Mouse (Mus musculus): ENCODE results near the gene Foxn3.

Gene Foxn3

DNA sequence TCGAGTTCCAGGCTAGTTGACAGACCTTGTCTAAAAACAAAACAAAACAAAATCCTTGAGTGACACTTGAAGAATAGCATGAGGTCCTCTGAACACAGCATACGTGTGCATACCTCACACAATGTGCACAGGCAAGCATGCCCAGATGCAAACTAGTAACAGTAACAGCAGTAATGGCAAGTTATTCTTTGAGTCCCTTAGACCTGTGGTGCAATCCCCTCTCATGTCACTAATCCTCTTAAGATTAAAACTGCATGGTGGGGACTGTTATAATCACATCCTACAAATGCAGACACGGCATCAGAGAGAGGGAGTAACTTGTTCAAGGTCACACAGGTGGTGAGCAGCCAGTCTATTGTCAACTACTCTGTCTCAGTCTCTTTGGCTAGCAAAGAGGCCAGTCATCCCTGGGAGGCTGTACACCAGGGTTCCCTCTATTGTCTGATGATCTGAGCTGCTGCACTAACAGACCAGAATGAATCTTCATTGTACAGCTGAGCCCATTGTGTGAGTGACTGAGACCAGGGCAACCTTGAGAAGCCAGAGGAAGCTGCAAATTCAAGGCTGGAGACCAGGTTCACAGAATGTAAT lies 383.1 kb downstream of the Foxn3 start:
- no peak for DNase-seq (ENCODE audit: extremely low spot score)

DNA sequence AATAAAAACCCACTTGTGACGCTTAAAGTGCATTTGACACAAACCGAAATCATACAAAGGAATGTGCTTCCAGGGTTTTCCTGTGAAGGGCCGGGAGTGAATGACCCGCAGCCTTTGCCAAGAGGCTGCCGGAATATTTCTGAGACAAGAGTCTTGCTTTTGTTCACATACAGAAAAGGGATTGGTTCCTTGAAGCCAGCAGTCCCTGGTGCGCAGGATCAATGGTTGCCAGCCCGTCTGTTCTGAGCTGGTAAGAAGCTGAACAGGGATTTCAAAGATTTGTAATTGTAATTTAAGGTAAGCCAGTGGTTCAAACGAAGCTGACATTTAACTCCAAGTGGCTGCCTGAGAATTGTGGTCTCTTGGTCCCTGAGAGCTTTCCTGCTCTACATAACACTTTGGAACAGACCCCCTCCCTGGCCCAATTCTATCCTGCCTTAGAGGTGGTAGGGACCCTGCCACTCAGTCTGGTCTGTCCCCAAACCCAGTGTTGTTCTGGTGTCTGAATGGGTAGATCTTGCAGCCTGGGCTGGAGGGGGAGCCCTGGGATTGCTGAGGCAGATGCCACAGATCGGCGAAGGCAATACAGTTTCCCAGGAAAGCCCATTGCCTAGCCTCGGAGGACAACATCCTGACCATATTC lies 388.3 kb downstream of the Foxn3 start:
- no peak for DNase-seq (ENCODE audit: extremely low spot score)

DNA sequence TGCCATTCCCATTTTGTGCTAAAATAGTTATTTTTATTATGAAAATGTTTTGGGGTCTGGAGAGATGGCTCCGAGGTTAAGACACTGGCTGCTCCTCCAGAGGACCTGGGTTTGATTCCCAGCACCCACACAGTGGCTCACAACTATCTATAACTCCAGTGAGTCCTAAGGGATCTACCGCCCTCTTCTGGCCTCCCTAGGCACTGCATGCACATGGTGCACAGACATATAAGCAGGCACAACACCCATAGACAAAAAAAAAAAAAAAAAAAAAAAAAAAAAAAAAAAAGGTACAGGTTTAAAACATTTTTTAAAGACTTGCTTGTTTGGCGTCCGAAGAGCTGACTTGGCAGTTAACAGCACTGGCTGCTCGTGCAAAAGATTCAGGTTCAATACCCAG lies 391.2 kb downstream of the Foxn3 start:
- no peak for DNase-seq (ENCODE audit: extremely low spot score)

DNA sequence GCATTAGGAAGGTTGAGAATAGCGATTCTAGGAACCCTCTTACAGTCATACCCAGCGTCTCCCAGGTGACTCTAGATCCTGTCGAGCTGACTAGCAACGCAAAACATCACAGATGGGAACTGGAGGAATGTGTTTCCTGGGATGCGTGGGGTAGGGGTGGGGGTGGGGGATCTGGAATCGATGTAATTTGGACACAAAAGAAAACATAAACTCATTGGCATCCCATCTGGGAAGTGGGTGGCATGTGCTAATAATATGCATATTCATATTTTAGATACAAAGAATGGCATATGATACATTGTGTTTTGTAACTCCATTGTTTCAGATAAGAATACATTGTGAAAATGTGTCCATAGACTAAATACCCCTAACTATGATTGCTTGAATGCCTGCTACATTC lies 393.5 kb downstream of the Foxn3 start:
- DNase-seq (ENCODE audit: extremely low spot score) = no peak

DNA sequence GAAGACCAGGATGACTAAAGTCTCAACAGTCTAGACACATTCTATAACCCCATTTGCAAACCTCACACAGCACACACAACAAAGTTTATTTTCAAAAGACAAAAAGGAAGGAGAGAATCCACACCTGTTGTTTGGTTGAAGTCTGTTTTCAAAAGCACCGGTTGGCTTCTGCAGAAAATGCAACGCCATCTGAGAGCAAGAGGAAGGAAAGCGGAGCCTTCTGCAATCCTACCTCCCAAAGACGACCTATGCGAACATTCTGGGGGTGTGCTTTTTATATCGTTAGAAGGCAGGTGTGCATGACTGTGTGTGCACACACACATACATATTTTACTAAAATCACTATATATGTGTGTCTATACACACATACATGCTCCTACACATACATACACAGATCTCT lies 397.3 kb downstream of the Foxn3 start:
- DNase-seq (ENCODE audit: extremely low spot score) = no peak

DNA sequence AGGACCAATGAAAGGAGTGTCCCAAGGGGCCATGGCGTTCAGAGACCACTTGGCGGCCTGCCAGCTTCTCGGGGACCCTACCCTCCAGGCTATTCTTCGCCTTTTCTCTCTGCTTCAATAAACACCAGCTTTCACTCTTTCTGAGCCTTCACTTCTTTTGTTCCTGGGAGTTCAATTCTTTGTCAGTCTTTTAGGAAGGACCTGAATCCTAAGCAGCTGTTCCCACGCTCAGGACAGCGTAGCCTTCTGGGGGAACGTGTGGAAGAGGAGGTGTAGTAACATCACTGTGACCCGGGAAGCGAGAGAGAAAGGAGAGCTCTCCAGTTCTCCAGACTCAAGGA lies 400.1 kb downstream of the Foxn3 start:
- no peak for DNase-seq (ENCODE audit: extremely low spot score)

DNA sequence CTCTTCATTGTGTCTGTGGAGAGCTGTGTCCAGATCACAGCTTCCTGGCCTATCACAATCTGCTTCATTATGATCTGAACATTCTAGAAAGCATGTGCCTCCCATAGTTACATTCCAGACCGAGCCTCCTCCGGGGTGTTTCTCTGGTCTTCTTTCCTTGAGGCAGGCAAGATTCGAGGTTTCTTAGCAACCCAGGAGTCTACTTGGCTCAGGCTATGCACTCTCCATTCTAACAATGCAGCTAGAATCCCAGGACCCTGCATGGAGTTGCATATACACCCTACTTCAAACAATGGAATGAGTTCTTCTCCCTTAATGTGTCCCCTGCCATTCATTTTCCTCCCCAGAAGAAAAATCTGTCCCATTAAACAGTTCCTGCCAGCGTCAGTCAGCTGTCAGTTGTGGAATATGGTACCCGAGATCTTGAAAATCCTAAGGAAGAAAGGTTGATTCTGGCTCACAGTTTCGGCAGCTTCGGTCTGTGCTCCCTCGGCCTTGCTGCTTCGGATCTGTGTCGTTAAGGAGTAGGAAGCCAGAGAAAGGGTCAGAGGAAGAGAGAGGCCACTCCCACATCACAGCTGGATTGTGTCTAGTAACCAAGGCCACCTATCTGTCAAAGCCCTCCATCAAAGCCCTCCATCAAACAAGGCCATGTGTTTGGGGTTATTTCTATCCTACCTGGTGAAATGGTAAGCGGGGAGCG lies 400.6 kb downstream of the Foxn3 start:
- no peak for DNase-seq (ENCODE audit: extremely low spot score)

DNA sequence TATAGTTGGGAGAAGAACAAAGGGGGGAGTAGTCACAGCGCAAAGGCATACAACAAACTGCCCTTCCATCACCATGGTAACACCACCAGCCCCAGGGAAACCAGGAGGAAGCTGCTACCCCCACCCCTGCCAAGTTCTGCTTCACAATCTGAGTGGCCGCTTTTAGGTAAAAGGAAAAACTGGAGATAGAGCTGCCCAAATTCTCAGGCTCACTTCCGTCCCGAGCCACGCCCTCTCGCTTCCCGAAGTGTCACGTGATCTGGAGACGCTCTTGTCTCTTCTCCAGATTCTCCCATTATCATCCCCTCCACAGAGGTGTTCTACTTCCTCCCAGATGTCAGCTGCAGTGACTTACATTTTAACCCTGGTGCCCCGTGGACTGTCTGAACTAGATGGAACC lies 401.2 kb downstream of the Foxn3 start:
- no peak for DNase-seq (ENCODE audit: extremely low spot score)

DNA sequence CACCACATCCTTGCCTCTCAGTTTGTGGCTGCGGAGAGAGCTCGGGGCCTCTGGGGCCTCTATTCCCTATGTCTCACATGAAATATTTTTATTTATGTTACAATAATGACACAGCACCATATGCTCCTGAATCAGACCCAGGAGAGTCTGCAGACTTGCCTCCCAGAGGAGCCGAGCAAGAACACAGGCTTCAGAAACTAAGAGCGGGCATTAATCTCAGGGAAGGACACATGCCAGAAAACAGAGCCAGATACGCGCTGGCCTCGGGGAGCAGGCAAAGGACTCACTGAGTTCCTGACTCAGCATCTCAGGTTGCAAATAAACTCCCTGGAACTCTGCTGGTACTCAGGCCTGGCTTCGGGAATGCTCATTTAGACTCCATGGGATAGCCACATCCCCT lies 403.3 kb downstream of the Foxn3 start:
- no peak for DNase-seq (ENCODE audit: extremely low spot score)

DNA sequence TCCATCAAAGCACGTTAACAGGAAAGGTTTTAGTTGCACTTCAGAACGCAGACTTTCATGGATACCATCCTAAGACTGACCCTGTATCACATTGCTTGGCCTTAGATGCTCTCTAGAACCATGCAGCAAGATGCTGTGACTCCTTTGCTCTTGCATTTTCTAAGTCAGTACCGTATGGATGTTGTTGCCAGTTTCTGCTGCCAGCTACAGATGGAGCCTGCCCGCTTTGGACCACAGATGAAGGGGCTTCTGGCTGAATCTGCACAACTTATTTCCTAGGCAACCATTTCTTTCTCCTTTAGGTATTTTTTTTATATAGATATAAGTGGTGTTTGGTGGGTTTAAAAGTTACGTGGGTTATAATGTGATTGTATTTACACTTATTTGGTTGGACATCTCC lies 407.5 kb downstream of the Foxn3 start:
- DNase-seq (ENCODE audit: extremely low spot score) = no peak

DNA sequence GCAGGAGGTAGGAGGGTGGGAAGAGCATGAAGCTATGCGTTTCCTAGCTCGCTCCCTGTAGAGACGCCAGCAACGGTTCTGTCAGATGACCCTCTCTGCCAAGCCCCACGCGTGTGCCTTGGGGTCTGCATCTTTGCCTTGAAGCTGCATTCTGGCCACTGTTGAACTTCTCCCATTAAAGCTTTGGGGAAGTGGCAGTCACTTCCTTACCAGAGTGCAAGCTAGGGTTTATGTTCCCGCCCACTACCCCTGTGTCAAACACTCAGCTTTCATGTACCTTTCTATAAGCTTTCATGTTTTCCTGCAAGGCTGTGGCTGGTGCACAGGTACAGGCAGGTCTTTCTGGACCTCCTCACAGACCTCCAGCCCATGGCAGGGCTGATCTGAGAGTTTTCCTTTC lies 409.2 kb downstream of the Foxn3 start:
- no peak for DNase-seq (ENCODE audit: extremely low spot score)

DNA sequence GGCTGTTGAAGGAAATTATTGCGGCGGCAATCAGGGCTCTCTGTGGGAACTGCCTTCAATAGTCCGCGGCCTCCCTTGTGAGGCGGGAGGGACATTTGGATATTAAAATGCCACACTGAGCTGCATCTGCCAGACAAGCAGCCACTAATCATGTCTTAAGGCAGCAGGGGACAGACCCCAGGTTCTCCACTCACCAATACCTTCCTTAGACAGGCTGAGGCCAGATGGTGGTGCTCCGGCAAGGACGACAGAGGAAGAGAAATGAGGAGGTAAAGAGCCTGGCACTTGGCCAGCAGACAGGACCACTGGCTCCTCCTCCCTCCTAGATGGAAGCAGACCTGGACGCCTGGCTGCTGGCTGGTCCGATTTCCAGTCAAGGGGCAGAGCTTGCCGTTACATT lies 409.7 kb downstream of the Foxn3 start:
- DNase-seq (ENCODE audit: extremely low spot score) = no peak

DNA sequence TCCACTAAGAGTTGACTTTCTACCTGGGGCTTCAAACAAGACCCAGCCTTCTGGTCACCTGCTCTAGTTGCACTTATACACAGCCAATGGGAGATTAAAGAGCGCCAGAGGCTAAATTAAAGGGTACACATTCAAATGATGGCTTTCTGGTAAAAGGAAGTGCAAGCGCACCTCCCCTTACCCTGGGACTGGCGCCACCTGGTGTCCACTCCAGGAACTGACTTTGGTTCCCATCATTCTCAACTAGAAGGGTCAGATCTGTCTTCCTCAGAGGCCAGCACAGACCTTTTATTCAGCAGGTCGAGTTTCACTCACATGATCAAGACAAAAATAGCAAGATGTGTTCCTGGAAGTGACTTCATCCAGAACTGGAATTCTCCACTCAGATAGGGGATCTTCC lies 413.3 kb downstream of the Foxn3 start:
- peak; percentile 47 for DNase-seq (ENCODE audit: extremely low spot score)

DNA sequence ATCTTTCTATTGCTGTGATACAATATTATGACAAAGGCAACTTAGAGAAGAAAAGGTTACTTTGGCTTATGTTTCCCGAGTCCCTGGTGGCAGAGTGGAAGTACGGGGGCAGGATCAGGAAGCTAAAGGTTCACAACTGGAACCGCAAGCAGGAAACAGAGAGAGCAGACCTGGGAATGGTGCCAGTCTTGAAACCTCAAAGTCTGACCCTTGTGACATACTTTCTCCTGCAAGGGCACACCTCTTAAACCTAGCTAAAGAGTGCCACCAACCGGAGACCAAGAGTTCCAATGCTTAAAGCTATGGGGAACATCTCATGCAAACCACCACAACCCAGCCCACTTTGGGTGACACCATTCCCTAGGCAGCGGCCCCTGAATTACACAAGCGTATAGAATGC lies 414.2 kb downstream of the Foxn3 start:
- DNase-seq (ENCODE audit: extremely low spot score) = no peak

Data from embryo, embryonic 9.5 days (tissue).